Mouse (Mus musculus) embryonic facial prominence, embryonic 12.5 days (tissue): ENCODE data around the gene Msmb. TPM values are rescaled to one million over a fixed set of nuclear protein-coding genes. Genes with fewer than 3 reads are reported as not detected.
"Not testable (repeated sequence)": the region's sequence is repeated elsewhere in the genome, so short reads cannot be mapped to it uniquely, and the experiment has no call there.

Experiments used
- ATAC-seq: fragments of 200-750 bp; cut with Nextera tagmentation; 2 replicates; pipeline ENCODE4 v1.8.0; 2017; ENCODE audit not compliant: insufficient number of reproducible peaks, insufficient read depth, low FRiP score, low TSS enrichment
- H3K27ac ChIP-seq: fragments of 300-500 bp; sonication (generic); 2 replicates; pipeline ENCODE4 v1.5.1; 2016; ENCODE audit warnings: mild to moderate bottlenecking
- H3K27me3 ChIP-seq: fragments of 300-500 bp; sonication (generic); 2 replicates; pipeline ENCODE4 v1.6.1; 2016; ENCODE audit warnings: mild to moderate bottlenecking, moderate library complexity
- H3K36me3 ChIP-seq: fragments of 300-500 bp; sonication (generic); 2 replicates; pipeline ENCODE4 v1.6.1; 2016; ENCODE audit warnings: mild to moderate bottlenecking
- H3K4me1 ChIP-seq: fragments of 300-500 bp; sonication (generic); 2 replicates; pipeline ENCODE4 v1.6.1; 2016
- H3K4me2 ChIP-seq: fragments of 300-500 bp; sonication (generic); replicated peaks from 2 replicates; pipeline ENCODE4 v1.6.1; 2016; ENCODE audit warnings: mild to moderate bottlenecking, moderate library complexity
- H3K4me3 ChIP-seq: fragments of 300-500 bp; sonication (generic); 2 replicates; pipeline ENCODE4 v1.5.1; 2016; ENCODE audit warnings: mild to moderate bottlenecking
- H3K9ac ChIP-seq: fragments of 300-500 bp; sonication (generic); 2 replicates; pipeline ENCODE4 v1.6.1; 2016; ENCODE audit warnings: mild to moderate bottlenecking, moderate library complexity
- H3K9me3 ChIP-seq: fragments of 300-500 bp; sonication (generic); 2 replicates; pipeline ENCODE4 v1.6.1; 2016; ENCODE audit warnings: mild to moderate bottlenecking, moderate library complexity
- WGBS: fragments of 180-500 bp; shearing (Covaris S2); methylation state at CpG from one replicate; pipeline ENCODE4 v1.1.7; 2016; 5-methylcytosine and 5-hydroxymethylcytosine counted together
- polyA plus RNA-seq: library from polyadenylated mRNA; unstranded; fragments of >200 nt; fragmentation: Nextera tagmentation; extraction: Ambion mirVana; gene quantifications from 2 replicates; pipeline ENCODE4 v1.2.1, GENCODE M21; 2016

The Msmb gene
- polyA plus RNA-seq, 1 experiment from 2014 or later, result not detected

GRCm38 (mm10) chr14:32121920-32122315, 19.9 kb upstream of the Msmb start:
- Histone ChIP-seq H3K9ac (no peak overlapping the region), H3K4me1 (no peaks in the 10 kb centered on the region), H3K27me3 (no peaks in the 10 kb centered on the region), H3K9me3 (no peaks in the 10 kb centered on the region), H3K4me2 (no peak overlapping the region), H3K36me3 (no peaks in the 10 kb centered on the region), H3K4me3 (no peak overlapping the region), H3K27ac (no peak overlapping the region)
- ATAC-seq, result no peak
- 48% methylated on average over 2 of the region's 2 CpGs for WGBS

- WGBS, result 52% methylated on average over 3 of the region's 3 CpGs
- Histone ChIP-seq H3K4me2 (no peak overlapping the region), H3K4me1 (no peaks in the 10 kb centered on the region), H3K27me3 (no peaks in the 10 kb centered on the region), H3K9me3 (no peaks in the 10 kb centered on the region), H3K9ac (no peak overlapping the region), H3K4me3 (no peak overlapping the region), H3K36me3 (no peaks in the 10 kb centered on the region), H3K27ac (no peak overlapping the region)
- ATAC-seq, result no peak
Observed at GRCm38 (mm10) chr14:32124261-32124660, 17.6 kb upstream of the Msmb start.

GRCm38 (mm10) chr14:32125256-32125655, 16.6 kb upstream of the Msmb start:
- not testable (repeated sequence) for ATAC-seq, H3K36me3 ChIP-seq, H3K4me2 ChIP-seq, H3K4me3 ChIP-seq, H3K27me3 ChIP-seq, H3K4me1 ChIP-seq, H3K27ac ChIP-seq, H3K9ac ChIP-seq, H3K9me3 ChIP-seq
- WGBS, result 81% methylated on average over 5 of the region's 5 CpGs

GRCm38 (mm10) chr14:32128409-32128808, 13.4 kb upstream of the Msmb start:
- ATAC-seq, result no peak
- Histone ChIP-seq H3K9me3 (no peaks in the 10 kb centered on the region), H3K9ac (no peak overlapping the region), H3K4me2 (no peak overlapping the region), H3K27me3 (no peaks in the 10 kb centered on the region), H3K4me1 (no peaks in the 10 kb centered on the region), H3K27ac (no peak overlapping the region), H3K4me3 (no peak overlapping the region), H3K36me3 (no peaks in the 10 kb centered on the region)
- WGBS, result 87% methylated on average over 5 of the region's 5 CpGs

- no peak overlapping the region for H3K4me2 ChIP-seq
- H3K27me3 ChIP-seq, result no peaks in the 10 kb centered on the region
- WGBS, result 85% methylated on average over 4 of the region's 4 CpGs
- no peaks in the 10 kb centered on the region for H3K9me3 ChIP-seq
- no peak for ATAC-seq
- no peaks in the 10 kb centered on the region for H3K36me3 ChIP-seq
- no peak overlapping the region for H3K9ac ChIP-seq
- no peaks in the 10 kb centered on the region for H3K4me1 ChIP-seq
- H3K27ac ChIP-seq, result no peak overlapping the region
- no peak overlapping the region for H3K4me3 ChIP-seq
Observed at GRCm38 (mm10) chr14:32131836-32132235, 10.0 kb upstream of the Msmb start.

GRCm38 (mm10) chr14:32134293-32134692, 7.5 kb upstream of the Msmb start:
- no peak overlapping the region for H3K27ac ChIP-seq
- H3K4me1 ChIP-seq, result no peaks in the 10 kb centered on the region
- H3K36me3 ChIP-seq, result no peaks in the 10 kb centered on the region
- ATAC-seq, result no peak
- WGBS, result 50% methylated on average over 2 of the region's 2 CpGs
- no peak overlapping the region for H3K4me2 ChIP-seq
- H3K27me3 ChIP-seq, result no peaks in the 10 kb centered on the region
- H3K9ac ChIP-seq, result no peak overlapping the region
- no peak overlapping the region for H3K4me3 ChIP-seq
- no peaks in the 10 kb centered on the region for H3K9me3 ChIP-seq

- WGBS, result 79% methylated on average over 3 of the region's 3 CpGs
- not testable (repeated sequence) for H3K4me3 ChIP-seq, H3K9ac ChIP-seq, ATAC-seq, H3K27me3 ChIP-seq, H3K27ac ChIP-seq, H3K9me3 ChIP-seq, H3K4me1 ChIP-seq, H3K36me3 ChIP-seq, H3K4me2 ChIP-seq
Observed at GRCm38 (mm10) chr14:32136467-32136866, 5.4 kb upstream of the Msmb start.

GRCm38 (mm10) chr14:32140359-32140965, 1.4 kb upstream of the Msmb start:
- Histone ChIP-seq H3K4me2 (no peak overlapping the region), H3K4me3 (no peak overlapping the region), H3K9me3 (no peaks in the 10 kb centered on the region), H3K4me1 (no peaks in the 10 kb centered on the region), H3K27ac (no peak overlapping the region), H3K9ac (no peak overlapping the region), H3K27me3 (no peaks in the 10 kb centered on the region), H3K36me3 (no peaks in the 10 kb centered on the region)
- WGBS, result 72% methylated on average over 5 of the region's 5 CpGs
- no peak for ATAC-seq

GRCm38 (mm10) chr14:32144734-32145133, 2.9 kb downstream of the Msmb start:
- H3K9ac ChIP-seq, result no peak overlapping the region
- H3K36me3 ChIP-seq, result no peaks in the 10 kb centered on the region
- no peaks in the 10 kb centered on the region for H3K27me3 ChIP-seq
- no peak overlapping the region for H3K4me2 ChIP-seq
- H3K4me1 ChIP-seq, result no peaks in the 10 kb centered on the region
- H3K9me3 ChIP-seq, result peaks cover 3% of the 10 kb centered on the region; the same call in 1 of the 2 replicates
- H3K4me3 ChIP-seq, result no peak overlapping the region
- ATAC-seq, result no peak
- no peak overlapping the region for H3K27ac ChIP-seq

GRCm38 (mm10) chr14:32145401-32145800, 3.6 kb downstream of the Msmb start:
- H3K4me2 ChIP-seq, result no peak overlapping the region
- H3K4me3 ChIP-seq, result no peak overlapping the region
- no peak overlapping the region for H3K9ac ChIP-seq
- no peaks in the 10 kb centered on the region for H3K36me3 ChIP-seq
- 72% methylated on average over 4 of the region's 4 CpGs for WGBS
- H3K9me3 ChIP-seq, result peaks cover 3% of the 10 kb centered on the region; the same call in 1 of the 2 replicates
- no peak overlapping the region for H3K27ac ChIP-seq
- no peak for ATAC-seq
- no peaks in the 10 kb centered on the region for H3K4me1 ChIP-seq
- no peaks in the 10 kb centered on the region for H3K27me3 ChIP-seq

GRCm38 (mm10) chr14:32145809-32146511, 4.1 kb downstream of the Msmb start:
- Histone ChIP-seq H3K36me3 (no peaks in the 10 kb centered on the region), H3K4me1 (no peaks in the 10 kb centered on the region), H3K27ac (no peak overlapping the region), H3K4me3 (no peak overlapping the region), H3K4me2 (no peak overlapping the region), H3K9ac (no peak overlapping the region), H3K27me3 (no peaks in the 10 kb centered on the region), H3K9me3 (peaks cover 3% of the 10 kb centered on the region; the same call in 1 of the 2 replicates)
- WGBS, result 79% methylated on average over 7 of the region's 7 CpGs
- no peak for ATAC-seq

- Histone ChIP-seq H3K4me1 (no peaks in the 10 kb centered on the region), H3K27ac (no peak overlapping the region), H3K9ac (no peak overlapping the region), H3K27me3 (no peaks in the 10 kb centered on the region), H3K36me3 (no peaks in the 10 kb centered on the region), H3K9me3 (peaks cover 3% of the 10 kb centered on the region; the same call in 1 of the 2 replicates), H3K4me2 (no peak overlapping the region), H3K4me3 (no peak overlapping the region)
- 61% methylated on average over 2 of the region's 2 CpGs for WGBS
- no peak for ATAC-seq
Observed at GRCm38 (mm10) chr14:32146578-32146977, 4.8 kb downstream of the Msmb start.
